Mouse (Mus musculus) adrenal gland, adult 18-20 months (tissue): Measurements from ENCODE around the gene Slc18a2. TPM values are rescaled to one million over a fixed set of nuclear protein-coding genes. Genes with fewer than 3 reads are reported as not detected.

Experiments
- DNase-seq, 2 experiments: peaks; one replicate each; pipeline ENCODE4 v3.0.0; 2021 to 2022; ENCODE audit warnings: low spot score in 2 of 2
- total RNA-seq, 2 experiments: library from RNA; stranded (reverse); gene quantifications; 1 replicate in 1 of 2; 2 replicates in 1 of 2; pipeline ENCODE4 v1.2.3; 2021

Gene Slc18a2
- total RNA-seq, 2 experiments from 2014 or later = 11.4 to 20.1 TPM

- no peak for DNase-seq
These were observed 6.8 kb downstream of the Slc18a2 start for GRCm38 (mm10) chr19:59267417-59267963.

GRCm38 (mm10) chr19:59273190-59273589, 12.5 kb downstream of the Slc18a2 start:
- no peak for DNase-seq

- DNase-seq = no peak
These were observed 15.7 kb downstream of the Slc18a2 start for GRCm38 (mm10) chr19:59276354-59276753.

- DNase-seq = no peak
These were observed 20.1 kb downstream of the Slc18a2 start for GRCm38 (mm10) chr19:59280841-59281240.

GRCm38 (mm10) chr19:59282001-59282400, 21.3 kb downstream of the Slc18a2 start:
- no peak for DNase-seq

GRCm38 (mm10) chr19:59289042-59289441, 28.3 kb downstream of the Slc18a2 start:
- no peak for DNase-seq

GRCm38 (mm10) chr19:59289811-59290210, 29.1 kb downstream of the Slc18a2 start:
- peak in 1 of 2 experiments; percentile 22 for DNase-seq

- no peak for DNase-seq
These were observed 31.6 kb downstream of the Slc18a2 start for GRCm38 (mm10) chr19:59292183-59292839.

GRCm38 (mm10) chr19:59315308-59315707, 54.6 kb downstream of the Slc18a2 start:
- no peak for DNase-seq

GRCm38 (mm10) chr19:59316571-59316970, 55.9 kb downstream of the Slc18a2 start:
- no peak for DNase-seq

GRCm38 (mm10) chr19:59321990-59322389, 61.3 kb downstream of the Slc18a2 start, which contains the start of gene Rps12-ps3:
TSS of gene Rps12-ps3 (plus strand) at chr19:59322290.
- no peak for DNase-seq

- no peak for DNase-seq
These were observed 70.1 kb downstream of the Slc18a2 start for GRCm38 (mm10) chr19:59330816-59331225.

- no peak for DNase-seq
These were observed 76.0 kb downstream of the Slc18a2 start for GRCm38 (mm10) chr19:59336655-59337054.

- no peak for DNase-seq
These were observed 77.4 kb downstream of the Slc18a2 start for GRCm38 (mm10) chr19:59337872-59338681.

GRCm38 (mm10) chr19:59339908-59340307, 79.2 kb downstream of the Slc18a2 start:
- no peak for DNase-seq

- DNase-seq = no peak
These were observed 82.3 kb downstream of the Slc18a2 start for GRCm38 (mm10) chr19:59342964-59343363.

- DNase-seq = peak; percentile 18 to 29
These were observed 83.6 kb downstream of the Slc18a2 start for GRCm38 (mm10) chr19:59344304-59344711.

- DNase-seq = peak; percentile 51 to 58
These were observed 84.5 kb downstream of the Slc18a2 start for GRCm38 (mm10) chr19:59345081-59345657.
